Mouse (Mus musculus): Measurements from ENCODE around the gene Slc35b3. TPM values are rescaled to one million over a fixed set of nuclear protein-coding genes. Genes with fewer than 3 reads are reported as not detected.

Slc35b3 gene
- total RNA-seq, 2 experiments from 2014 or later = 2.4 TPM

DNA sequence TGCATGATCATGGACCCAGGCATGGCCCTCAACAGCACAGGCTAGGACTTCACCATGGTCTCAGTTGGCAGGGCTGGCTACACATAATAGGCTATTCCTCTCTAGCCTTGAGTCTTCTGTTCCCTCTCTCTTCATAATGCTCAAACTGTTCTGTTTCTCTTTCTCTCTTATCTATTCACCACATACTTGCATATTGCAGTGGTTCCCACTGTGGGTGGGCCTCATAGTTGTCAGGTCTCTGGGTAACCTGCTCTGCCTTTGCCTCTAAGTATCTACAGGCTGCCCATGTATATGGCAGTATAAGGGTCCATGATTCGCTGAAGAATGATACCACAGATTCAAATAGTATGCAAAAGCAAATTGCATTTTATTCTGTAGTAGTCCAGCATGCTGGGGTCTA, 6.8 kb upstream of the Slc35b3 start:
- intact Hi-C loops (cut with DNase I) = no loop called here
- no peak for DNase-seq
- H3K4me3 ChIP-seq = no peak overlapping the region
- no peak for TF ChIP-seq CTCF (IDR thresholded peaks at IDR 0.05)
- no peak overlapping the region for H3K27ac ChIP-seq

GRCm38 (mm10) chr13:38966922-38967448, 6.3 kb upstream of the Slc35b3 start:
- DNase-seq = no peak
- intact Hi-C loops (cut with DNase I) = no loop called here
- Histone ChIP-seq H3K27ac (no peak overlapping the region), H3K4me3 (no peak overlapping the region)
- no peak for TF ChIP-seq CTCF (IDR thresholded peaks at IDR 0.05)

- intact Hi-C loops (cut with DNase I) = no loop called here
- no peak overlapping the region for H3K27ac ChIP-seq
- no peak for DNase-seq
Measured at GRCm38 (mm10) chr13:38962771-38963170, 2.1 kb upstream of the Slc35b3 start.

DNA sequence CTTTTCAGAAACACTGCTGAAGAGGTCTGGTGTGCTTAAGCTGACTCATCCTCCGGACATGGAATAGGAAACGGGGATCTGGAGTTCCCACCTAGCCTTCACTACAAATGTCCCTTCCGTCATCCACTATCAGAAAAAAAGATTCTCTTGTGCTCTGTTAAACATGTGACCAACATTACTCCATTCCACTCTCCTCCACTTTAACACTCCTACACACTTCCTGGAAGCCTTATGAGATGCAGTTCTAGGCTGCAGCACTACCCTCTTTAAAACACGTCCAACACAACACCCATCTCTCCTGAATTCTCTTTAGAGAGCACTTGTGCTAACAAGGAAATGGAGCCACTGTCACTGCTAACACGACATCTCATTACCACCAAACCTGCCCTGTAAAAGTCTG, 2.6 kb downstream of the Slc35b3 start:
- no peak overlapping the region for H3K27ac ChIP-seq
- intact Hi-C loops (cut with DNase I) = no loop called here
- no peak for DNase-seq

More at GRCm38 (mm10) chr13:38962771-38963170, 2.1 kb upstream of the Slc35b3 start:
- TF ChIP-seq CTCF (IDR thresholded peaks at IDR 0.05) = no peak
- H3K4me3 ChIP-seq = no peak overlapping the region

GRCm38 (mm10) chr13:38946296-38947012, 14.2 kb downstream of the Slc35b3 start:
- DNase-seq = no peak
- TF ChIP-seq CTCF (IDR thresholded peaks at IDR 0.05) = no peak
- H3K27ac ChIP-seq = peak overlapping the region; percentile 16
- H3K4me3 ChIP-seq = no peak overlapping the region
- intact Hi-C loops (cut with DNase I) = no loop called here

More for the DNA sequence above, 2.6 kb downstream of the Slc35b3 start:
- TF ChIP-seq CTCF (IDR thresholded peaks at IDR 0.05) = no peak
- no peak overlapping the region for H3K4me3 ChIP-seq

GRCm38 (mm10) chr13:38945767-38946166, 14.9 kb downstream of the Slc35b3 start:
- H3K27ac ChIP-seq = no peak overlapping the region; the same call in 1 of the 2 replicates
- TF ChIP-seq CTCF (IDR thresholded peaks at IDR 0.05) = no peak
- DNase-seq = no peak
- H3K4me3 ChIP-seq = no peak overlapping the region
- intact Hi-C loops (cut with DNase I) = no loop called here

DNA sequence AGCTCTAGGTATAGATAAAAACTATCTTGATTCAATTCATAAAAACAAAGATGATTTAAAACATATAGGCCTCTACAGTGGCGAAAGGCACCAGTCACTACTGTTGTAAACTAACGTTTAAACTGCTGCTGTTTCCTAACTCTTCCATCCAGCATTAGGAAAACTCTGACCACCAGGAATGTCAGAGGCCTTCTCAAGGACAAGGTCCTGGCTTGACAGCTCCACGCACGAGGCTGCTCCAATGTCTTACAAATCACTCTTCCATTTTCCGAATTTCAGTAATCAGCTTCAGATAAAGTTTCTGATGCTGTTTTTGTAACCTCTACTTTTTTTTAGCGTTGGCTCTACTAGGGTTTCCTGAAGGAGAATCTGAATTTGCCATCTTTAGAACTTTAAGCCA, 15.7 kb downstream of the Slc35b3 start:
- Histone ChIP-seq H3K4me3 (no peak overlapping the region), H3K27ac (no peak overlapping the region)
- DNase-seq = no peak
- TF ChIP-seq CTCF (IDR thresholded peaks at IDR 0.05) = no peak
- intact Hi-C loops (cut with DNase I) = no loop called here

DNA sequence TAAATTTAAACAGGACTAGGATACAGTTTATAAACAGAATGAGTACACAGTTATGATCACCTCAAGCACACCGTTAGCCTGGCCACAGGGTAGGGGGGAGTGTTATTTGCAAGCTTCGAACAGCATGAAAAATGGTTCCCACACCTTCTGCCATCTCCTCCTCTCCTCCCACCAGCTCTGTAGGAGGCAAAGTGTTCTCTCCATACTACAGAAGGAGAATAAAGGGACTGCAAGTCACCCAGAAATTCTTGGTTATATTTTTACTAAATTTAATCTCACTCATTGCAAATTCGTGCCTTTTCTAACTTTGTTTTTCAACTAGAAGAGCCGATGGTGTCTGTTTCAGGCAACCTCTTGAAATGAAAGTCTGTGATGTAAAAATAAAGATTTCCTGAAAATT, 18.9 kb downstream of the Slc35b3 start:
- no peak for TF ChIP-seq CTCF (IDR thresholded peaks at IDR 0.05)
- intact Hi-C loops (cut with DNase I) = no loop called here
- no peak for DNase-seq
- Histone ChIP-seq H3K27ac (no peak overlapping the region), H3K4me3 (no peak overlapping the region)

DNA sequence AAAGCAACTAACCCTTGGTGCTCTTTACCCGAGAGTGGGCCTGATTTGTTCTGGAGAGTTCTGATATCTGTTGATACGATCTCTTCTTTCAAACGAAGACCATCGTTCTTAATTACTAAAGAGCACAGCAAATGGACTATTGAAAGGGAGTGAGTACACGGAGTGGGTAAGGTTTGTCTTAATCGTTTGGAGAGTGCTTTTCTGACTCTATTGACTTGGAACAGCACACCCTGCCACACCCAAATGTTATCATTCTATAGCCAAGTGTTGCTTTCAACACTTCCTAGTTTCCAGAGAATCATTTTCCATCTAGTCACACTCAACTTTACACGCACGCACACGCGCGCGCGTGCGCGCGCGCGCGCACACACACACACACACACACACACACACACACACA, 19.4 kb downstream of the Slc35b3 start:
- intact Hi-C loops (cut with DNase I) = no loop called here
- Histone ChIP-seq H3K27ac (no peak overlapping the region), H3K4me3 (no peak overlapping the region)
- no peak for DNase-seq
- no peak for TF ChIP-seq CTCF (IDR thresholded peaks at IDR 0.05)

DNA sequence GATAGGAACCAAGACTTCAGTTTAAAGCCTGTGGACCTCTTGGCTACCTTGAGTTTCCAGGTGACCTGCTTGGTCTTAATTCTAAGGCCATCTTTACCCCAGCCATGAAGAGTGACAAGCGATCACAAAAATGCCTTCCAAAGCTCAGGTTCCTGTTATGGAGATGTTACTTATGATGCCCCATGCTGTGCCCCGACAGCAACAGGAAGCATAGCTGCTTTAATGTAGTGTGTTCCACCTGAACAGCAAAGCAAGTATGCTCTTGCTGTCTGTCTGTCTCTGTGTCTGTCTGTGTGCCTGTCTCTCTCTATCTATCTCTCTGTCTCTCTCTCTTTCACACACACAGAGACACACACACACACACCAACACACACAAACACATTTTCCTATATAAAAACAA, 22.2 kb downstream of the Slc35b3 start:
- no peak for DNase-seq
- intact Hi-C loops (cut with DNase I) = no loop called here
- no peak for TF ChIP-seq CTCF (IDR thresholded peaks at IDR 0.05)
- Histone ChIP-seq H3K4me3 (no peak overlapping the region), H3K27ac (no peak overlapping the region)

GRCm38 (mm10) chr13:38936860-38937471, 23.7 kb downstream of the Slc35b3 start:
- no peak for TF ChIP-seq CTCF (IDR thresholded peaks at IDR 0.05)
- no peak for DNase-seq
- no peak overlapping the region for H3K4me3 ChIP-seq
- peak overlapping the region; percentile 86 for H3K27ac ChIP-seq
- intact Hi-C loops (cut with DNase I) = no loop called here

GRCm38 (mm10) chr13:38935856-38936446, 24.7 kb downstream of the Slc35b3 start:
- peak; percentile 76 for DNase-seq
- Histone ChIP-seq H3K4me3 (no peak overlapping the region), H3K27ac (peak overlapping the region; percentile 86)
- TF ChIP-seq CTCF (IDR thresholded peaks at IDR 0.05) = no peak
- intact Hi-C loops (cut with DNase I) = no loop called here

Measured in gastrocnemius, adult 2 months (tissue).